Mouse (Mus musculus): ENCODE data around the gene Sla2.
"Not testable (repeated sequence)": the region's sequence is repeated elsewhere in the genome, so short reads cannot be mapped to it uniquely, and the experiment has no call there.

Sla2 gene

GRCm38 (mm10) chr2:156870519-156870918 is 16.5 kb downstream of the Sla2 start:
- peak; percentile 59 to 84 for DNase-seq (ENCODE audit: inconsistent age in 2 of 2, low spot score in 1 of 2)

- no peak for DNase-seq (ENCODE audit: inconsistent age in 2 of 2, low spot score in 1 of 2)
These were observed 17.4 kb downstream of the Sla2 start for GRCm38 (mm10) chr2:156869554-156869953.

- DNase-seq (ENCODE audit: inconsistent age in 2 of 2, low spot score in 1 of 2) = peak in 1 of 2 experiments; percentile 70
These were observed 18.0 kb downstream of the Sla2 start for GRCm38 (mm10) chr2:156868994-156869393.

- peak; percentile 31 to 68 for DNase-seq (ENCODE audit: inconsistent age in 2 of 2, low spot score in 1 of 2)
These were observed 22.5 kb downstream of the Sla2 start for GRCm38 (mm10) chr2:156864481-156864880.

- peak; percentile 85 to 94 for DNase-seq (ENCODE audit: inconsistent age in 2 of 2, low spot score in 1 of 2)
These were observed 23.4 kb downstream of the Sla2 start for GRCm38 (mm10) chr2:156863487-156864160.

GRCm38 (mm10) chr2:156862772-156863486 is 24.1 kb downstream of the Sla2 start, which contains the start of gene Rab5if:
Rab5if (plus strand) TSS chr2:156863128.
- peak; percentile 99 for DNase-seq (ENCODE audit: inconsistent age in 2 of 2, low spot score in 1 of 2)

GRCm38 (mm10) chr2:156862041-156862717 is 24.8 kb downstream of the Sla2 start:
- DNase-seq (ENCODE audit: inconsistent age in 2 of 2, low spot score in 1 of 2) = peak; percentile 57 to 80

GRCm38 (mm10) chr2:156858671-156859070 is 28.3 kb downstream of the Sla2 start:
- DNase-seq (ENCODE audit: inconsistent age in 2 of 2, low spot score in 1 of 2) = no peak

GRCm38 (mm10) chr2:156857835-156858234 is 29.2 kb downstream of the Sla2 start, which contains the start of gene 4930518I15Rik:
4930518I15Rik (minus strand) TSS chr2:156857946.
- no peak for DNase-seq (ENCODE audit: inconsistent age in 2 of 2, low spot score in 1 of 2)

- no peak for DNase-seq (ENCODE audit: inconsistent age in 2 of 2, low spot score in 1 of 2)
These were observed 29.6 kb downstream of the Sla2 start for GRCm38 (mm10) chr2:156857385-156857791.

GRCm38 (mm10) chr2:156856311-156856710 is 30.7 kb downstream of the Sla2 start:
- no peak for DNase-seq (ENCODE audit: inconsistent age in 2 of 2, low spot score in 1 of 2)

- DNase-seq (ENCODE audit: inconsistent age in 2 of 2, low spot score in 1 of 2) = peak; percentile 30 to 69
These were observed 32.8 kb downstream of the Sla2 start for GRCm38 (mm10) chr2:156853999-156854771.

- DNase-seq (ENCODE audit: inconsistent age in 2 of 2, low spot score in 1 of 2) = not testable (repeated sequence)
These were observed 33.4 kb downstream of the Sla2 start for GRCm38 (mm10) chr2:156853584-156853983.

- DNase-seq (ENCODE audit: inconsistent age in 2 of 2, low spot score in 1 of 2) = no peak
These were observed 36.5 kb downstream of the Sla2 start for GRCm38 (mm10) chr2:156850505-156850904.

GRCm38 (mm10) chr2:156848526-156849182 is 38.3 kb downstream of the Sla2 start:
- DNase-seq (ENCODE audit: inconsistent age in 2 of 2, low spot score in 1 of 2) = no peak

GRCm38 (mm10) chr2:156847653-156848052 is 39.3 kb downstream of the Sla2 start:
- DNase-seq (ENCODE audit: inconsistent age in 2 of 2, low spot score in 1 of 2) = peak in 1 of 2 experiments; percentile 53

GRCm38 (mm10) chr2:156844715-156845114 is 42.3 kb downstream of the Sla2 start:
- DNase-seq (ENCODE audit: inconsistent age in 2 of 2, low spot score in 1 of 2) = no peak

GRCm38 (mm10) chr2:156843331-156843730 is 43.7 kb downstream of the Sla2 start:
- no peak for DNase-seq (ENCODE audit: inconsistent age in 2 of 2, low spot score in 1 of 2)

GRCm38 (mm10) chr2:156842711-156843110 is 44.3 kb downstream of the Sla2 start:
- DNase-seq (ENCODE audit: inconsistent age in 2 of 2, low spot score in 1 of 2) = no peak
